Mouse (Mus musculus) testis, adult 2 months (tissue): Measurements from ENCODE around the gene Gmpr.

Experiments
- CTCF ChIP-seq: fragments of 200-500 bp; IDR thresholded peaks from 2 replicates; pipeline ENCODE4 v1.5.1; 2012; ENCODE audit warnings: low read depth, mild to moderate bottlenecking, inconsistent platforms, low read length, moderate library complexity; ENCODE audit not compliant: control insufficient read depth, insufficient read depth, insufficient replicate concordance
- POLR2A ChIP-seq: fragments of 200-500 bp; IDR thresholded peaks from 2 replicates; pipeline ENCODE4 v1.6.1; 2012; ENCODE audit warnings: low read depth, mild to moderate bottlenecking, inconsistent platforms, low read length, moderate library complexity; ENCODE audit not compliant: control insufficient read depth

GRCm38 (mm10) chr13:45457459-45457858, 49.8 kb upstream of the Gmpr start:
- TF ChIP-seq POLR2A (no peak), CTCF (no peak)
